Mouse (Mus musculus) ovary, adult 10 weeks (tissue): ENCODE results near the gene Marveld3. TPM values are rescaled to one million over a fixed set of nuclear protein-coding genes. Genes with fewer than 3 reads are reported as not detected.

ENCODE experiments used
- polyA plus RNA-seq: library from polyadenylated mRNA; stranded (reverse); fragments of 350-450 nt; fragmentation: Illumina TruSeq; extraction: RNeasy Lipid Tissue Mini Kit (QIAGEN cat#74804); gene quantifications from one replicate; pipeline ENCODE4 v1.2.3, GENCODE M21; 2014

Gene Marveld3
- 1.3 TPM for polyA plus RNA-seq

DNA sequence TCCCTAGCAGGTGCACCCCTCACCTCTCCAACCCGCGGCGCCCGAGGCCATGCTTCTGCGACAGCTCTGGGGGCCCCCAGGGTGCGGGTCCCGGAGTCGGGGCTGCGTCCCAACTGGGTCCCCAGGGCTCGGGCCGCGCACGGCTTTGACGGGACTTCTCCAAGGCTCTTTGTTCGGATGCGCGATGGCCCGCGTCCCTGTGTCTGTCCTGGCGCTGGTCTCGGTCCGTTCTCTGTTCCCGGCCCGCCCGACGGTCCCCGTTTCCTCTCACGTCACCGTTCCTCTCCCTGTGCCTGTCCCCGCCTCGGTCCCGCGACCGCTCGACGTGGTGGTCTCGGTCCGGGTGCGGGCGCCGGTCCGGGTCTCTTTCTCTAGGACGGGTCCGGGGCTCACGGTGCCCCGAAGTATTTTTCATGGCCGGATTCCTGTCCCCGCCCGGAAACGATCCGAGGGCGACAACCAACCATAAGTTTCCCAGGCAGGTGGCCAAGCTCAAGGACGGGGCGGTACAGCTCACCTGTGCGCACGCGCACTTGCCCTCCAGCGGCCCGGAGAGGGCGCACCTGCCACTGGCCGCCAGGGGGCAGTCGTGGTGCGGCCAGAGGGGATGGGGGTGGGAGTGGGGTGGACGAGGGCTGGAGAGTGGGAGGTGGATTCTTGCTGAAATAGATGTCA lies at the start of gene Marveld3:
TSS of gene Marveld3 (minus strand) at position 511 of the 675 bp plus-strand sequence.

DNA sequence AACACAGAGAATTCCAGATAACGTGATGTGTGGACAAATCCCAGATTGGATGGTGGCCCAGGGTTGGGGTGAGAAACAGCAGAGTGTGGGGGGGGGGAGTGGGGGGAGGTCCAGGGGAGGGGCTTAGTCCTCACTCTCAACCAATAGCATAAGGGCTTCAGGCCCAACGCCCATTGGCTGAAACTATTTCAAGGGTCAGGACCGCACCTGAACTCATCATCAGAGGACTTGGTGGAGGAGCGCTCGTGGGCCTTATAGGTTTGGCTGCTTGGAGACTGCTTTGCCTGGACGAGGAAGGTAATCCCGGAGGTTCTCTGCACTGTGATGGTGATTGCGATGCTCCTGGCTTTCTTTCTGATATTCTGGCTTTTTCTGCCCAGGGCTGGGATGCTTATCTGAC lies 28.2 kb upstream of the Marveld3 start, which contains the start of gene Tat:
TSS of gene Tat (plus strand) at position 214 of the 400 bp plus-strand sequence.

Other genes starting within 250 kb of the Marveld3 start
- gene Atxn1l, start 224.5 kb downstream of the Marveld3 start, polyA plus RNA-seq, result 25.5 TPM
- 226 TPM for gene Ap1g1, start 183.6 kb downstream of the Marveld3 start, polyA plus RNA-seq
- gene Phlpp2, start 93.7 kb downstream of the Marveld3 start, polyA plus RNA-seq, result 16.0 TPM
- gene Tat, start 28.2 kb upstream of the Marveld3 start, polyA plus RNA-seq, result not detected
- gene Chst4, start 77.5 kb upstream of the Marveld3 start, polyA plus RNA-seq, result 2.6 TPM
- gene Zfp612, start 117.5 kb upstream of the Marveld3 start, polyA plus RNA-seq, result 14.8 TPM
- gene Gm21964, start 139.0 kb upstream of the Marveld3 start, polyA plus RNA-seq, result not detected
- gene Gm17720, start 140.6 kb upstream of the Marveld3 start, polyA plus RNA-seq, result not detected
- not detected for gene Calb2, start 206.0 kb upstream of the Marveld3 start, polyA plus RNA-seq